Mouse (Mus musculus) intestine, embryonic 16.5 days (tissue): ENCODE measurements around the gene Casp8ap2. TPM values are rescaled to one million over a fixed set of nuclear protein-coding genes. Genes with fewer than 3 reads are reported as not detected.

Experiments
- ATAC-seq: fragments of 200-750 bp; cut with Nextera tagmentation; 2 replicates; pipeline ENCODE4 v1.8.0; 2017; ENCODE audit warnings: moderate TSS enrichment, moderate library complexity
- H3K27ac ChIP-seq: fragments of 300-500 bp; sonication (generic); 2 replicates; pipeline ENCODE4 v1.5.1; 2014; ENCODE audit warnings: mild to moderate bottlenecking, low read length
- H3K27me3 ChIP-seq: fragments of 300-500 bp; sonication (generic); replicated peaks from 2 replicates; pipeline ENCODE4 v1.6.1; 2014; ENCODE audit warnings: low read length, control low read depth, mixed read lengths; ENCODE audit not compliant: control insufficient read depth, insufficient read depth
- H3K36me3 ChIP-seq: fragments of 300-500 bp; sonication (generic); 2 replicates; pipeline ENCODE4 v1.6.1; 2014; ENCODE audit warnings: low read length, control low read depth; ENCODE audit not compliant: control insufficient read depth, insufficient read depth
- H3K4me1 ChIP-seq: fragments of 300-500 bp; sonication (generic); 2 replicates; pipeline ENCODE4 v1.6.1; 2014; ENCODE audit warnings: low read length, control low read depth, mixed read lengths; ENCODE audit not compliant: control insufficient read depth, insufficient read depth
- H3K4me2 ChIP-seq: fragments of 300-500 bp; sonication (generic); 2 replicates; pipeline ENCODE4 v1.6.1; 2014; ENCODE audit warnings: low read depth, low read length, control low read depth
- H3K4me3 ChIP-seq: fragments of 300-500 bp; sonication (generic); 2 replicates; pipeline ENCODE4 v1.5.1; 2014; ENCODE audit warnings: mild to moderate bottlenecking, low read length
- H3K9ac ChIP-seq: fragments of 300-500 bp; sonication (generic); 2 replicates; pipeline ENCODE4 v1.6.1; 2014; ENCODE audit warnings: low read depth, low read length
- H3K9me3 ChIP-seq: fragments of 300-500 bp; sonication (generic); 2 replicates; pipeline ENCODE4 v1.6.1; 2016; ENCODE audit warnings: low read length, control low read depth; ENCODE audit not compliant: control insufficient read depth
- WGBS: fragments of 180-500 bp; shearing (Covaris S2); extraction: QIAGEN DNeasy Blood & Tissue Kit; methylation state at CpG from one replicate; pipeline ENCODE4 v1.1.7; 2014; 5-methylcytosine and 5-hydroxymethylcytosine counted together
- polyA plus RNA-seq: library from polyadenylated mRNA; unstranded; fragments of >200 nt; fragmentation: Nextera tagmentation; extraction: Ambion mirVana; gene quantifications from 2 replicates; pipeline ENCODE4 v1.2.1, GENCODE M21; 2015

Casp8ap2 gene
- polyA plus RNA-seq, 1 experiment from 2014 or later = 37.3 TPM

- 0 out of 2 replicates have a peak, but pooled peaks cover 3% of the 10 kb centered on the region for H3K36me3 ChIP-seq
- peak overlapping the region; percentile 79 for H3K9ac ChIP-seq
- 52% methylated on average over 11 of the region's 11 CpGs for WGBS
- no peaks in the 10 kb centered on the region for H3K9me3 ChIP-seq
- ATAC-seq = peak; percentile 38; the same call in 1 of the 2 replicates
- peak overlapping the region; percentile 58 for H3K4me2 ChIP-seq
- H3K27ac ChIP-seq = peak overlapping the region; percentile 57; the same call in 1 of the 2 replicates
- H3K4me3 ChIP-seq = peak overlapping the region; percentile 88
- H3K4me1 ChIP-seq = 0 out of 2 replicates have a peak, but pooled peaks cover 7% of the 10 kb centered on the region
- no peaks in the 10 kb centered on the region for H3K27me3 ChIP-seq
These were observed 41.1 kb downstream of the Casp8ap2 start for GRCm38 (mm10) chr4:32656146-32656904.

- peak within 1 kb of the TSS; percentile 57; the same call in 1 of the 2 replicates for H3K27ac ChIP-seq
- 0 out of 2 replicates have a peak, but pooled peaks cover 3% of the 10 kb centered on the region for H3K36me3 ChIP-seq
- H3K9me3 ChIP-seq = no peaks in the 10 kb centered on the region
- no peaks in the 10 kb centered on the region for H3K27me3 ChIP-seq
- H3K4me2 ChIP-seq = peak within 1 kb of the TSS; percentile 69
- H3K4me3 ChIP-seq = peak within 1 kb of the TSS; percentile 88
- WGBS = under 1% methylated on average over 68 of the region's 68 CpGs
- H3K9ac ChIP-seq = peak within 1 kb of the TSS; percentile 79
- ATAC-seq = peak; percentile 94
- H3K4me1 ChIP-seq = 0 out of 2 replicates have a peak, but pooled peaks cover 7% of the 10 kb centered on the region
These were observed 41.8 kb downstream of the Casp8ap2 start, which contains the start of gene Mdn1 for GRCm38 (mm10) chr4:32656918-32657662. Mdn1 (plus strand) TSS chr4:32657119.

GRCm38 (mm10) chr4:32665843-32666242, 50.6 kb downstream of the Casp8ap2 start:
- H3K27ac ChIP-seq = no peak overlapping the region
- ATAC-seq = no peak
- H3K4me3 ChIP-seq = no peak overlapping the region
- H3K4me2 ChIP-seq = no peak overlapping the region
- WGBS = 90% methylated on average over 4 of the region's 4 CpGs
- no peaks in the 10 kb centered on the region for H3K27me3 ChIP-seq
- peaks cover 4% of the 10 kb centered on the region for H3K36me3 ChIP-seq
- no peaks in the 10 kb centered on the region for H3K9me3 ChIP-seq
- no peaks in the 10 kb centered on the region for H3K4me1 ChIP-seq
- H3K9ac ChIP-seq = no peak overlapping the region

GRCm38 (mm10) chr4:32668291-32668690, 53.0 kb downstream of the Casp8ap2 start:
- Histone ChIP-seq H3K4me2 (no peak overlapping the region), H3K4me1 (no peaks in the 10 kb centered on the region), H3K9ac (no peak overlapping the region), H3K36me3 (peaks cover 9% of the 10 kb centered on the region), H3K9me3 (no peaks in the 10 kb centered on the region), H3K4me3 (no peak overlapping the region), H3K27me3 (no peaks in the 10 kb centered on the region), H3K27ac (no peak overlapping the region)
- 93% methylated on average over 1 of the region's 1 CpGs for WGBS
- ATAC-seq = no peak

GRCm38 (mm10) chr4:32669825-32670224, 54.6 kb downstream of the Casp8ap2 start:
- no peak overlapping the region for H3K4me2 ChIP-seq
- WGBS = 89% methylated on average over 2 of the region's 2 CpGs
- H3K9me3 ChIP-seq = no peaks in the 10 kb centered on the region
- no peak overlapping the region for H3K9ac ChIP-seq
- no peaks in the 10 kb centered on the region for H3K4me1 ChIP-seq
- H3K27me3 ChIP-seq = no peaks in the 10 kb centered on the region
- H3K27ac ChIP-seq = no peak overlapping the region
- no peak overlapping the region for H3K4me3 ChIP-seq
- peaks cover 7% of the 10 kb centered on the region for H3K36me3 ChIP-seq
- ATAC-seq = no peak

- Histone ChIP-seq H3K4me3 (no peak overlapping the region), H3K4me1 (no peaks in the 10 kb centered on the region), H3K9ac (no peak overlapping the region), H3K27me3 (no peaks in the 10 kb centered on the region), H3K4me2 (no peak overlapping the region), H3K27ac (no peak overlapping the region), H3K9me3 (no peaks in the 10 kb centered on the region), H3K36me3 (peaks cover 13% of the 10 kb centered on the region)
- WGBS = 83% methylated on average over 2 of the region's 2 CpGs
- ATAC-seq = no peak
These were observed 58.8 kb downstream of the Casp8ap2 start for GRCm38 (mm10) chr4:32674025-32674424.

GRCm38 (mm10) chr4:32677471-32677870, 62.2 kb downstream of the Casp8ap2 start:
- 94% methylated on average over 3 of the region's 3 CpGs for WGBS
- H3K27me3 ChIP-seq = no peaks in the 10 kb centered on the region
- no peak overlapping the region for H3K4me3 ChIP-seq
- no peaks in the 10 kb centered on the region for H3K4me1 ChIP-seq
- no peak overlapping the region for H3K27ac ChIP-seq
- H3K9ac ChIP-seq = no peak overlapping the region
- H3K4me2 ChIP-seq = no peak overlapping the region
- no peaks in the 10 kb centered on the region for H3K9me3 ChIP-seq
- no peak for ATAC-seq
- H3K36me3 ChIP-seq = peaks cover 9% of the 10 kb centered on the region

GRCm38 (mm10) chr4:32680843-32681242, 65.6 kb downstream of the Casp8ap2 start:
- Histone ChIP-seq H3K27ac (no peak overlapping the region), H3K4me1 (no peaks in the 10 kb centered on the region), H3K4me2 (no peak overlapping the region), H3K4me3 (no peak overlapping the region), H3K9me3 (no peaks in the 10 kb centered on the region), H3K9ac (no peak overlapping the region), H3K27me3 (no peaks in the 10 kb centered on the region), H3K36me3 (0 out of 2 replicates have a peak, but pooled peaks cover 2% of the 10 kb centered on the region)
- 76% methylated on average over 3 of the region's 3 CpGs for WGBS
- no peak for ATAC-seq

DNA sequence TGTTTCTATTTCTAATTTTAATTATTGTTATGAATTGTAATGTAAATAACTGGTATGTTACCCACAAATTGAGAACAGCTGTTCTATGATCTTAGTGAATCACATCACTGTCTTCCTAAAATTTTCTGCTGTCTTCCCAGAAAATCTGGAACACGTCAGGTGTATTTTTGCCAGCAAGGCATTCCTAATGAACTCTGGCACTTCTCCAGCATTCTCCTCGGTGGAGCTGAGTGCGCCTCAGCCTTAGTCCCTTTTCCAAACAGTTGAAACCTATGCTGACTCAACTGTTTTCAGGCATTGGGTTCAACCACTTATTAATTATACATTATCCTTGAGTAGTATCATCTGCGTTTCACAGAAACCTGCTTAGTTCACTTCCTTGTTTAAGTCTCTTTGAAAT, 67.2 kb downstream of the Casp8ap2 start:
- Histone ChIP-seq H3K27me3 (no peaks in the 10 kb centered on the region), H3K27ac (no peak overlapping the region), H3K4me1 (no peaks in the 10 kb centered on the region), H3K4me3 (no peak overlapping the region), H3K9me3 (no peaks in the 10 kb centered on the region), H3K4me2 (no peak overlapping the region), H3K9ac (no peak overlapping the region), H3K36me3 (0 out of 2 replicates have a peak, but pooled peaks cover under 1% of the 10 kb centered on the region)
- WGBS = 55% methylated on average over 4 of the region's 4 CpGs
- no peak for ATAC-seq
